Mouse (Mus musculus) embryonic facial prominence, embryonic 11.5 days (tissue): Measurements from ENCODE around the gene Clstn2. TPM values are rescaled to one million over a fixed set of nuclear protein-coding genes. Genes with fewer than 3 reads are reported as not detected.

ENCODE experiments used
- ATAC-seq: fragments of 200-750 bp; cut with Nextera tagmentation; replicated peaks from 2 replicates; pipeline ENCODE4 v1.8.0; 2017; ENCODE audit warnings: low read depth; ENCODE audit not compliant: insufficient number of reproducible peaks, low FRiP score, low TSS enrichment
- DNase-seq: peaks from one replicate; pipeline ENCODE4 v3.0.0-alpha.2; 2015; ENCODE audit warnings: low spot score
- H3K27ac ChIP-seq: fragments of 300-500 bp; sonication (generic); replicated peaks from 2 replicates; pipeline ENCODE4 v1.5.1; 2014; ENCODE audit warnings: mild to moderate bottlenecking, low read depth, low read length, control low read depth
- H3K27me3 ChIP-seq: fragments of 300-500 bp; sonication (generic); 2 replicates; pipeline ENCODE4 v1.6.1; 2014; ENCODE audit warnings: mild to moderate bottlenecking, low read length, moderate library complexity, mixed read lengths; ENCODE audit not compliant: control insufficient read depth, insufficient read depth
- H3K36me3 ChIP-seq: fragments of 300-500 bp; sonication (generic); replicated peaks from 2 replicates; pipeline ENCODE4 v1.6.1; 2014; ENCODE audit warnings: low read depth, mild to moderate bottlenecking, low read length, moderate library complexity, mixed read lengths; ENCODE audit not compliant: control insufficient read depth, insufficient read depth
- H3K4me1 ChIP-seq: fragments of 300-500 bp; sonication (generic); 2 replicates; pipeline ENCODE4 v1.6.1; 2014; ENCODE audit warnings: low read length, mixed read lengths; ENCODE audit not compliant: control insufficient read depth, insufficient read depth
- H3K4me2 ChIP-seq: fragments of 300-500 bp; sonication (generic); 2 replicates; pipeline ENCODE4 v1.6.1; 2014; ENCODE audit warnings: low read depth, mild to moderate bottlenecking, control low read depth, low read length, moderate library complexity
- H3K4me3 ChIP-seq: fragments of 300-500 bp; sonication (generic); 2 replicates; pipeline ENCODE4 v1.5.1; 2014; ENCODE audit warnings: low read depth, low read length, control low read depth
- H3K9ac ChIP-seq: fragments of 300-500 bp; sonication (generic); replicated peaks from 2 replicates; pipeline ENCODE4 v1.6.1; 2014; ENCODE audit warnings: mild to moderate bottlenecking, control low read depth, low read length
- H3K9me3 ChIP-seq: fragments of 300-500 bp; sonication (generic); replicated peaks from 2 replicates; pipeline ENCODE4 v1.6.1; 2016; ENCODE audit warnings: mild to moderate bottlenecking, low read length, inconsistent platforms, mixed read lengths; ENCODE audit not compliant: control insufficient read depth
- WGBS: fragments of 180-500 bp; shearing (Covaris S2); extraction: QIAGEN DNeasy Blood & Tissue Kit; methylation state at CpG from one replicate; pipeline ENCODE4 v1.1.7; 2014; 5-methylcytosine and 5-hydroxymethylcytosine counted together
- polyA plus RNA-seq: library from polyadenylated mRNA; unstranded; fragments of >200 nt; fragmentation: Nextera tagmentation; extraction: Ambion mirVana; gene quantifications from 2 replicates; pipeline ENCODE4 v1.2.1, GENCODE M21; 2014

Gene Clstn2
- polyA plus RNA-seq, 1 experiment from 2014 or later = 0.84 TPM

GRCm38 (mm10) chr9:97685664-97686063, 347.3 kb downstream of the Clstn2 start:
- H3K4me2 ChIP-seq = no peak overlapping the region
- no peak for ATAC-seq
- WGBS = 83% methylated on average over 4 of the region's 4 CpGs

GRCm38 (mm10) chr9:97679878-97680277, 353.1 kb downstream of the Clstn2 start:
- Histone ChIP-seq H3K4me1 (no peaks in the 10 kb centered on the region), H3K9me3 (no peaks in the 10 kb centered on the region), H3K36me3 (no peaks in the 10 kb centered on the region), H3K27me3 (no peaks in the 10 kb centered on the region), H3K4me3 (no peak overlapping the region), H3K4me2 (no peak overlapping the region), H3K9ac (no peak overlapping the region), H3K27ac (no peak overlapping the region)
- ATAC-seq (no peak), DNase-seq (no peak)

More at GRCm38 (mm10) chr9:97685664-97686063, 347.3 kb downstream of the Clstn2 start:
- Histone ChIP-seq H3K9me3 (no peaks in the 10 kb centered on the region), H3K27ac (no peak overlapping the region), H3K4me1 (no peaks in the 10 kb centered on the region), H3K36me3 (no peaks in the 10 kb centered on the region), H3K27me3 (no peaks in the 10 kb centered on the region), H3K9ac (no peak overlapping the region), H3K4me3 (no peak overlapping the region)
- DNase-seq = no peak

- Histone ChIP-seq H3K36me3 (no peaks in the 10 kb centered on the region), H3K9me3 (no peaks in the 10 kb centered on the region), H3K27ac (no peak overlapping the region), H3K9ac (no peak overlapping the region), H3K27me3 (no peaks in the 10 kb centered on the region), H3K4me2 (no peak overlapping the region), H3K4me1 (no peaks in the 10 kb centered on the region), H3K4me3 (no peak overlapping the region)
- DNase-seq = no peak
- no peak for ATAC-seq
- 85% methylated on average over 4 of the region's 4 CpGs for WGBS
Measured at GRCm38 (mm10) chr9:97679106-97679505, 353.9 kb downstream of the Clstn2 start.

- WGBS = 76% methylated on average over 3 of the region's 3 CpGs
- no peak for DNase-seq
- Histone ChIP-seq H3K9me3 (no peaks in the 10 kb centered on the region), H3K4me3 (no peak overlapping the region), H3K9ac (no peak overlapping the region), H3K27ac (no peak overlapping the region), H3K27me3 (no peaks in the 10 kb centered on the region), H3K36me3 (no peaks in the 10 kb centered on the region), H3K4me1 (no peaks in the 10 kb centered on the region), H3K4me2 (no peak overlapping the region)
- ATAC-seq = no peak
Measured at GRCm38 (mm10) chr9:97677075-97677474, 355.9 kb downstream of the Clstn2 start.

GRCm38 (mm10) chr9:97672681-97673080, 360.3 kb downstream of the Clstn2 start:
- H3K4me1 ChIP-seq = no peaks in the 10 kb centered on the region
- H3K4me2 ChIP-seq = no peak overlapping the region
- no peak for ATAC-seq
- H3K9ac ChIP-seq = no peak overlapping the region
- H3K4me3 ChIP-seq = no peak overlapping the region
- H3K9me3 ChIP-seq = no peaks in the 10 kb centered on the region
- no peak overlapping the region for H3K27ac ChIP-seq
- WGBS = 19% methylated on average over 5 of the region's 5 CpGs
- no peaks in the 10 kb centered on the region for H3K27me3 ChIP-seq
- no peaks in the 10 kb centered on the region for H3K36me3 ChIP-seq
- DNase-seq = no peak

- no peak; the same call in 1 of the 2 replicates for ATAC-seq
- no peaks in the 10 kb centered on the region for H3K9me3 ChIP-seq
- H3K36me3 ChIP-seq = no peaks in the 10 kb centered on the region
- H3K4me1 ChIP-seq = no peaks in the 10 kb centered on the region
- WGBS = 30% methylated on average over 1 of the region's 1 CpGs
- no peak overlapping the region for H3K27ac ChIP-seq
- no peak overlapping the region for H3K9ac ChIP-seq
- no peaks in the 10 kb centered on the region for H3K27me3 ChIP-seq
- no peak overlapping the region for H3K4me3 ChIP-seq
- H3K4me2 ChIP-seq = no peak overlapping the region
- DNase-seq = peak; percentile 29
Measured at GRCm38 (mm10) chr9:97672224-97672623, 360.8 kb downstream of the Clstn2 start.

GRCm38 (mm10) chr9:97670666-97671065, 362.3 kb downstream of the Clstn2 start:
- H3K4me1 ChIP-seq = no peaks in the 10 kb centered on the region
- ATAC-seq = no peak
- H3K4me2 ChIP-seq = no peak overlapping the region
- H3K36me3 ChIP-seq = no peaks in the 10 kb centered on the region
- H3K9me3 ChIP-seq = no peaks in the 10 kb centered on the region
- no peak overlapping the region for H3K27ac ChIP-seq
- no peak overlapping the region for H3K4me3 ChIP-seq
- H3K9ac ChIP-seq = no peak overlapping the region
- 66% methylated on average over 8 of the region's 8 CpGs for WGBS
- DNase-seq = no peak
- H3K27me3 ChIP-seq = no peaks in the 10 kb centered on the region

GRCm38 (mm10) chr9:97660989-97661388, 372.0 kb downstream of the Clstn2 start:
- DNase-seq (no peak), ATAC-seq (no peak)
- H3K27ac ChIP-seq = no peak overlapping the region
- H3K9ac ChIP-seq = no peak overlapping the region
- no peaks in the 10 kb centered on the region for H3K27me3 ChIP-seq
- H3K4me2 ChIP-seq = no peak overlapping the region
- H3K4me1 ChIP-seq = no peaks in the 10 kb centered on the region
- no peak overlapping the region for H3K4me3 ChIP-seq
- H3K9me3 ChIP-seq = no peaks in the 10 kb centered on the region
- WGBS = 84% methylated on average over 4 of the region's 4 CpGs
- H3K36me3 ChIP-seq = no peaks in the 10 kb centered on the region
